Mouse (Mus musculus): ENCODE data around the gene Itgal. TPM values are rescaled to one million over a fixed set of nuclear protein-coding genes. Genes with fewer than 3 reads are reported as not detected.

Gene Itgal
- total and polyA plus RNA-seq, 3 experiments, result 0.92 to 9.7 TPM; not detected in 1

DNA sequence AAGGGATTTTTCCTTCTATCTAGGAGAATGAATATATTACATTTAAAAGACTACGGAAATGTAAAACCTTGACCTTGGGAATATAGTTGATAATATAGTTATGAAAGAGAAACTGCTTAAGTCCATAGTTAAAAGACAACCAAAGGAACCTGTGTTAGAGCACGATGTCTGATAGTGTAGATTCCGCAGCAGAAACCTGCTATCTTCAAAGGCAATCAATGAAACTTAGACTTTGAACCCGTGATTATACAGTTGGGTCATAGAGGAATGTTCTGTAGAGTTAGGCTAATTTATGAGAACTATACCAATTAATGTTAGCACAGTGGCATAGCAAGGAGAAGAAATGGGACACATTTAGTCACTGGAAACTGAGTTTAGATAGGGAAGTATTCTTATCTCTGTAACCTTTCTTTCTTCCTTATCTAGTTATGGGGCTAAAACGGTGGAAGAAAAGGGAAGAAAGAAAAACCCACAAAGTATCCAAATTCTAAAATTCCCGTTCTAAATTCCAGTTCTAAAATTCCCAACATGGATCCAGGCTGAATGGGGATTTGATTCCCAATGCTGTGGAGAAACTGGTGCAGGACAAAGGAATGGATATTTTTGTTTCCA is 82.4 kb downstream of the Itgal start:
- H3K4me1 ChIP-seq (ENCODE audit: control insufficient read depth in 1 of 2, insufficient read depth in 2 of 2, low read length in 2 of 2), result peaks cover 14 to 27% of the 10 kb centered on the region in 2 experiments
- TF ChIP-seq TBP (IDR thresholded peaks at IDR 0.05; ENCODE audit: low read depth, low read length) (no peak), GATA1 (IDR thresholded peaks at IDR 0.05; ENCODE audit: low read depth, low read length) (peak; percentile 97), BHLHE40 (IDR thresholded peaks at IDR 0.05; ENCODE audit: borderline replicate concordance, low read depth, low read length) (no peak), TAL1 (IDR thresholded peaks at IDR 0.05; ENCODE audit: low read length) (peak; percentile 23; the same call in 1 of the 2 replicates), CHD1 (IDR thresholded peaks at IDR 0.05; ENCODE audit: low read depth, low read length) (no peak), SMC3 (IDR thresholded peaks at IDR 0.05; ENCODE audit: low read depth, low read length) (no peak), ZC3H11A (IDR thresholded peaks at IDR 0.05; ENCODE audit: low read depth, low read length) (peak; percentile 17; the same call in 1 of the 2 replicates), MYC (IDR thresholded peaks at IDR 0.05; ENCODE audit: low read depth, low read length) (peak; percentile 78; the same call in 1 of the 2 replicates), TCF12 (IDR thresholded peaks at IDR 0.05; ENCODE audit: low read depth, low read length) (peak; percentile 75), ZMIZ1 (IDR thresholded peaks at IDR 0.05; ENCODE audit: low read depth, low read length) (no peak), MAZ (IDR thresholded peaks at IDR 0.05; ENCODE audit: low read depth, low read length) (0 out of 2 replicates have a peak, but pooled peaks have one; percentile 22), HCFC1 (IDR thresholded peaks at IDR 0.05; ENCODE audit: low read depth, low read length) (peak; percentile 52; the same call in 1 of the 2 replicates), MYB (IDR thresholded peaks at IDR 0.05; ENCODE audit: low read depth, low read length) (no peak), RCOR1 (IDR thresholded peaks at IDR 0.05; ENCODE audit: low read depth, low read length) (peak; percentile 88), EP300 (IDR thresholded peaks at IDR 0.05; ENCODE audit: low read depth in 1 of 2, low read length in 2 of 2) (peak; percentile 82 to 98), MAFK (IDR thresholded peaks at IDR 0.05; ENCODE audit: borderline replicate concordance, low read depth, low read length) (no peak), SIN3A (IDR thresholded peaks at IDR 0.05; ENCODE audit: low read length) (peak; percentile 73), MAX (IDR thresholded peaks at IDR 0.05; ENCODE audit: low read length) (0 out of 2 replicates have a peak, but pooled peaks have one; percentile 36), USF1 (IDR thresholded peaks at IDR 0.05; ENCODE audit: low read depth, low read length) (no peak), MXI1 (IDR thresholded peaks at IDR 0.05; ENCODE audit: low read depth, low read length) (peak; percentile 25; the same call in 1 of the 2 replicates), JUND (IDR thresholded peaks at IDR 0.05; ENCODE audit: low read depth, low read length) (no peak), MEF2A (IDR thresholded peaks at IDR 0.05; ENCODE audit: extremely low read depth, insufficient replicate concordance, low read depth, low read length, poor library complexity, severe bottlenecking) (no peak), CHD2 (IDR thresholded peaks at IDR 0.05; ENCODE audit: low read length) (no peak), NRF1 (IDR thresholded peaks at IDR 0.05; ENCODE audit: insufficient read depth, low read depth, low read length, poor library complexity, severe bottlenecking) (no peak), ETS1 (IDR thresholded peaks at IDR 0.05; ENCODE audit: low read depth, low read length) (peak; percentile 80), POLR2AphosphoS5 (IDR thresholded peaks at IDR 0.05; ENCODE audit: borderline replicate concordance, low read depth, low read length) (no peak), ELF1 (IDR thresholded peaks at IDR 0.05; ENCODE audit: low read depth, low read length) (no peak), ZKSCAN1 (IDR thresholded peaks at IDR 0.05; ENCODE audit: low read depth, low read length) (no peak), USF2 (IDR thresholded peaks at IDR 0.05; ENCODE audit: borderline replicate concordance in 1 of 2, insufficient read depth in 1 of 2, low read depth in 1 of 2, low read length in 2 of 2) (no peak)
- no peaks in the 10 kb centered on the region for H3K9me3 ChIP-seq (replicated peaks; ENCODE audit: insufficient read depth, low read length)
- H3K79me2 ChIP-seq (ENCODE audit: control insufficient read depth, insufficient read depth, low read length, poor library complexity), result peaks cover 2% of the 10 kb centered on the region; the same call in 1 of the 2 replicates
- no peaks in the 10 kb centered on the region for H3K27me3 ChIP-seq (ENCODE audit: control insufficient read depth in 1 of 2, insufficient read depth in 2 of 2, low read length in 2 of 2)
- no peak overlapping the region for H3K9ac ChIP-seq (ENCODE audit: control insufficient read depth, low read depth, low read length, poor library complexity, severe bottlenecking)
- DNase-seq (ENCODE audit: low read depth, low spot score), result no peak
- H3K27ac ChIP-seq (ENCODE audit: control insufficient read depth, low read depth, low read length), result peak overlapping the region; percentile 82
- 0 out of 4 replicates have a peak overlapping the region, but pooled peaks of 1 of the 2 experiments have one; percentile 3 for H3K4me3 ChIP-seq (ENCODE audit: control insufficient read depth in 1 of 2, insufficient read depth in 1 of 2, low read depth in 2 of 2, low read length in 2 of 2)
- peaks cover 0 to 25% of the 10 kb centered on the region in 2 experiments; a peak in 2 of 4 replicates for H3K36me3 ChIP-seq (ENCODE audit: control insufficient read depth in 1 of 2, insufficient read depth in 2 of 2, low read length in 2 of 2)

Measured in MEL (cell line).